Mouse (Mus musculus) activated CD4-positive, CD25-positive, alpha-beta regulatory T cell, adult 4 months (primary cell): ENCODE results near the gene Scnn1a. TPM values are rescaled to one million over a fixed set of nuclear protein-coding genes. Genes with fewer than 3 reads are reported as not detected.

Experiments used
- ATAC-seq: one replicate; pipeline ENCODE4 v1.8.0; 2017
- polyA plus RNA-seq, 2 experiments: library from polyadenylated mRNA; unstranded; fragments of 100-300 nt; shearing (Covaris generic); gene quantifications; one replicate each; pipeline ENCODE4 v1.2.1; 2017

The Scnn1a gene
- polyA plus RNA-seq, 2 experiments from 2014 or later: not detected

DNA sequence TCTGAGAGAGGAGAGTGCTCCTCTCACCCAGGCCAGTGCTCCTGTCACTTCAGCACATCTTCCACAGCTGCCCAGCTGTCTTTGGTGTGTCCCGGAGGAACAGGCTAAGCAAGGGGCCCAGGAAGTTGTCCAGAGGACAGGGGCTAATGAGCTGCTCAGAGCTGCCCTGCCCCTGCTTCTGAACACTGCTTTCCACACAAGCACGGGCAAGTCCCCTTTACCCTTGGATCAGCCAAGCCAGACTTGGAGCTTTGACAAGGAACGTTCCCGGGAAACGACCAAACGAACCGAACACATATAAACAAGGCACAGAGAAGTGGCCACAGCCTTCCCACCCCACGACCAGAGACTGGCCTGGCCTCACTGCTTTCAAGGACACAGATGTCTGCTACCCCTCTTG is 23.6 kb downstream of the Scnn1a start:
- no peak for ATAC-seq

DNA sequence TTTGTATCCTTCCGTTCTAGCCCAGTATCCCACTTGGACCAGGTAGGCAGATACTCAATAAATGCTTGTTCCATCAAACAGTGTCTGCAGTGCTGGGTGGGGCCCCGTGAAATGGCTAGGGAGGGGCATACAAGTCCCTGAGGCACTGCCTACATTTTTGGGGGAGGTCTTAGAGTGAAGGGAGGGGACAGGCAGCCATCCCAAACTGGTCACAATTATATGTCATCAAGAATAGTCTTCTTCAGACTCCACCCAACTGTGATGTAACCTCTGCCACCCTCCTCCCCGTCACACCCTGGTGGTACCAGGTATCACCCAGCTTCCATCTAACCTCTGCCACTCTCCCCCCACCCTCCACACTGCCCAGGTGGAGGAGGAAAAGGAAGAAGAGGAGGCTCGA is 24.4 kb downstream of the Scnn1a start:
- ATAC-seq: no peak

DNA sequence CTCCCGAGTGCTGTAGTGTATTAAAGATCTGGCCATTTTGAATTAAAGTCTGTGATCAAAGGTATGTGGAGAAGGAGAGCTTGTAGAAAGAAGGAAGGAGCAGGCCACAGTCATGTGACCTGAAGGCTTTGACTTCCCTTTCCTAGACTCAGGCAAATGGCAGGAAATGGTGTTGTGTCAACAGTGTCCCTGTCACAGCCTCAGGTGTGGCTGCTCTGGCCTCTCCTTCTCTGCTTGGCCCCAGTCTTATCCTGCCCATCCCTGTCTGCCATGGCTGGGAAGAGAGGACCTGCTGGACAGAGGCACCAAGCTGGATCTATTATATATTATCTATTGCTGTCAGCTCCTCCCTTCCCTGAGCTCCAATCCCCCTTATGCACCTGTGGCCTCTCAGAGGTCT is 25.2 kb downstream of the Scnn1a start:
- peak; percentile 23 for ATAC-seq

DNA sequence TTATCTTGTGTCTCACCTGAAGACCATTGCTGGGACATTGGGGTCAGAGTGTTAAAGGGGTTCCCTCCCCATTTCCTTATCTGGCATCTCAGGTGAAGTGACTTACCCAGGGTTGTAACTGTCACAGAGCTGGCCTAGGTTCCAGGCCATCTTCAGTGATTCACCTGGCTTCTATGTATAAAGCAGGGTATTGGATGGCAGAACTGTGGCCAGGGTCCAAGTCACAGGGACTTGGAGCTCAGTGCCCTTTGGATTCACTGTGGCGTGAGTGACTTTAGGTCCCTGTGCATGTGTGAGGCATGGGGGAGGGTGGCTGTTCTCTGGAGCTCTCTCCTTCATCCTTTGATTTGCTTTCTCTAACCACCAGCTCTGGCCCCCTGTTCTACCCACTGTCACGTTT is 25.6 kb downstream of the Scnn1a start:
- ATAC-seq: no peak

DNA sequence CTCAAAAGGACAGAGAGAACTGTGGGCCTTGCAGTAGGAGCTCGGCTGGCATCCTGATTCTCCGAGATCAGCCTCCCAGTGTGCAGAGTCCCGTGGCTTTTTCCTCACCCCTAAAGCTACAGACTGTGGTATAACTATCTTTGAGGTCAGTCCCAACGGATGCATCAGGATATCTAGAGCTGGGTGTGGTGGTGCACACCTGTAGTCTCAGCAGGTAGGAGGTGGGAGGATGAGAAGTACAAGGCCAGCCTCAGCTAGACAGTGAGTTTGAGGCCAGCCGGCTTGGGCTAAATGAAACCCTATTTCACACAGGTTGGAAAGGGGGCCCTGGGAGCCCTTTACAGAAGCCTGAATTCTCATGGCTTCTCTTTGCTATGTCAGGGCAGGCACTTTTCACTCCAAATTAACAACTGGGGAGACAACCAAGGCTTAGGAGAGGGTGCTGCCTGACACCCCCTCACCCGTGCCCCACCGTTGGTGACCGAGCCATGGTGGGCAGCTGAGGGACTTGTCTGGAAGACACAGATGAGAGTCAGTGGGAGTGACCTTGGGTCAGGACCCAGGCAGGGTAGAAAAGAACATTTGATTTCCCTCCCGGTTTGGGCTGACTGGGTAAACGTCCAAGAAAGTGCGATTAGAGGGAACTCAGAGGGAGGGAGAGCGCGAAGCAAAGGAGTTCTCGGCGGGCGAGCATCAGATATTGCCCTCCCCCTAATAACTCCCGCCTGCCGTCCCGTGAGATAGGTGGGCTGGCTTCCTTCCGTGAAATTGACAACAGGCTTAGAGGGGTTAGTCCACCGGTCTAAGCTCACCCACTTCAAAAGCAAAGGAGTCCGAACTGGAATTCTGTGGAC is 28.5 kb downstream of the Scnn1a start, which contains the start of gene Tnfrsf1a:
Gene Tnfrsf1a (plus strand): TSS at position 642 of the 854 bp plus-strand sequence.
- ATAC-seq: no peak

DNA sequence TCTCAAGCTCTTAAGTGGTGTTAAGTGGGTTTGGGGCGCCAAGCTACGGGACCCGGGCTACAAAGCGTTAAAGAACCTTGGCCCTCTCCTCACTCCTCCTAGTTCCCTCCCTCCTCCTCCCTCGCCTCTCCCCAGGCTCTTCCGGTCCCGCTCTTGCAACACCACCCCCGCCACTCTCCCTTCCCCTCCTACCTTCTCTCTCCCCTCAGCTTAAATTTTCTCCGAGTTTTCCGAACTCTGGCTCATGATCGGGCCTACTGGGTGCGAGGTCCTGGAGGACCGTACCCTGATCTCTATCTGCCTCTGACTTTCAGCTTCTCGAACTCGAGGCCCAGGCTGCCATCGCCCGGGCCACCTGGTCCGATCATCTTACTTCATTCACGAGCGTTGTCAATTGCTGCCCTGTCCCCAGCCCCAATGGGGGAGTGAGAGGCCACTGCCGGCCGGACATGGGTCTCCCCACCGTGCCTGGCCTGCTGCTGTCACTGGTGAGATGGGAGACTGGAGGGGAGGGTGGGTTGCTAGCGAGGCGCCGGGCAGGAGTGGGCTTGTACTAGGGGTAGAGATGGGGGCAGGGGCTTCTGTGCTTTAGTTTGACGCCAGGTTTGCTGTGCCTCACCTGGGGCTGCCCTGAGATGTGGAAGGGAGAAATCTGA is 29.2 kb downstream of the Scnn1a start:
- peak; percentile 68 for ATAC-seq

DNA sequence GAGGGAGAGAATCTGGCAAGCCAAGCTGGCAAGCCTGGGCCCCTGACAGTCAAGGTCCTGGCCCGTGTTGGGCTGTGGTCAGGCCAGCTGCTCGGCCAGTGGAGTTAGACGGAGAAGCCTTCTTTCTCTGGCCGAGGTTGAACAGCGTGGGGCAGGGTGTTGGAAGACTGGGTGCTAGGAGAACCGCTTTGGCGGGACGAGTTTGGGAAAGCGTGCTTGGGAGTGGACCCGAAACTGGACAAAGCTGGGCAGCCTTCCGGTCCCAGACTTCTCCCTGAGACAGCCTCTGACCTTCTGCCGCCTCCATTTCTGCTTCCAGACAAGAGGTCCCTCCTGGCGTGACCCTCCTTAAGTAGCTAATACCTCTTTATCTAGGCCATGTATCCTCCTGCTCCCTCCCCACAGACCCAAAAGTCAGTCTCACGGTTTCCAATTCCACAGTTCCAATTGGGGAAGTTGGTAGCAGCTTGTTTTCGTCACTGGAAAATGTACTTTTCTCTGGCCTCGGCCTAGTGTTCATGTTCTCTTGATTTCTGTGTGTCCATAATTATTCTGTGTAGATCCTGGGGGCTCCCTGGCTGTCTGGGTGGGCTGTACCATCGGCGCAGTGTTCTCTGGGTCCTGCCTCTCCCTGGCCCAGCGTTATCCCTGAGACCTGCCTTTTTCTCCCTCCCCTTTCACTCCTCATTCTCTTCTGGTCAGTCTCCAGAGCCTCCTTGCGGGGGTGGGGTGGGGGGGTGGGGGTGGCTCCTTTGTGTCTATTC is 30.0 kb downstream of the Scnn1a start:
- ATAC-seq: no peak

DNA sequence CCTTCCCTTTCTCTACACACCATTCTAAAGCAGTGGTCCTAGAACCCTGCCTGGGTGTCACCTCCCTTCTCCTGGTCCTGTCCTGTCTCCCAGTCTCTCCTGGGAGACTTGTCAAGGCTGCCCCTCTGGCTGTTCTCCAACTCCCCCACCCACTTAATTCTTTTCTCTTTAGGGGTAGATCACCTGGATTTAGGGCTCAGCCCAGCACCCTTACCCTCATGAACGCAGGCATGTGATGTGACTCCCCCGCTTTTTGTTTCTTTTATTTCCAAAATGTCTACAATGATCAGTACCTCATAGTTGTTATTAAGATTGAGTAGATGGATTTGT is 30.5 kb downstream of the Scnn1a start:
- ATAC-seq: no peak

DNA sequence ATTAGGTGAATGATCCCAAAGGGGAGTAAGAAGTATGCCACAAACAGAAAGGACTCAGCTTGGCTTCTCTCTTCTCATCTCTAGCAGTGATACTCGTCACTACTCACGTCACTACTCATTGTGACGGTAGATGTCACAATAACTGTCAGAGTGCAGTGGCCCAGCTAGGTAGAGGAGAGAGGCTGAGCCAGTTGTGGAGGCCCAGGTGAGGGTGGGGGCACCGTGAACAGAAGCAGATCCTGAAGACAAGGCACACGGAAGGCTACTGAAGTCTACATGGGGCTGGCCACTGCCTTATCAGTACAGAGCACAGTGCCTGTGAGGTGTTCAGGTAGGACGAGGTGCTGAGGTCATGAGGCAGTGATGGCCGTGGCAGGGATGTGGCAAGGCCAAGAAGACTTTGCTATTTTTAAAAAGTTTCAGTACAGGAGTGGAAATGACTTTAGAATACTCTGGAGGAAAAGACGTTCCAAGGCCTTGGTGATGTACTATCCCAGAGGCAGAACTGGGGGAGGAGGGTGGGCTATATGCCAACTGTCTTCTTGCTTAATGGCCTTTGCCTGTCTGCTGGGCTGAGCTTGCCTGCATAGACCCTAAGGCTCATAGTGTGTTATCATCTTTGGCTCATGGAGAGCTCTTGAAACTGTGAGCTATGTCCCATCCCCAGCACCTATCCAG is 31.0 kb downstream of the Scnn1a start:
- ATAC-seq: no peak

DNA sequence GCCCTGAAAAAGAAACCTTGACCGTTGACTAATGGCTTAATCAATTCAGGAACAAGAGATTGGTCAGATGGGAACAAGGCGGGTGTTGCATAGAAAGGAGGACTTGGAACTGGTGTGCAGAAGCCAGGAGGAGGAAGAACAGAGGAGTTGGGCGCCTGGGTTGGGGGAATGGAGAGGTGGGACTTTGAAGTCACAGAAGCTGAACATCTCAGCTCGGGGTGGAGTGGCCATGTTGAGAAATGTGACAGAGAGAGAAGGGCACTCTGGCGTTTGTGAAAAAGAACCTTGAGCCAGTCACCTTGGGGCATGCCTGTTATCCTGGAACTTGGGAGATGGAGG is 31.6 kb downstream of the Scnn1a start:
- no peak for ATAC-seq

DNA sequence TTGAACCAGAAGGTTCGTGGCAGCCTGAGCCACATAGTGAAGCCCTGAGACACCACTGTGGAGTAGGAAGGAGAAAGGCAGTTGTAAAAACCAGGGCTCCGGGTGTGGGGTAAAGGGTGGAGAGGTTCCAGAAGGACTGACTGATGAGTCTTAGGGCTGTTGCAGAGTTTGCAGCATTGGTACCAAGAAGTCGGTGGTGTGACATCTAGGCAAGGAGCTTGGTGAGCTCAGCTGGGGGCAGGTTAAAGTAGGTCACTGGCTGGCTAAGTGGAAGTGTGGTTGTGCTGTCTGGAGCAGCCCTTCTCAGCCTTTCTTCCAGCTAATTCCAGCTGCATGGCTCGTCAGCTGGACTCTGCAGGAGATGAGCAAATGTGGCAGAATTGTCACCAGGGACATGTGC is 32.4 kb downstream of the Scnn1a start:
- no peak for ATAC-seq

DNA sequence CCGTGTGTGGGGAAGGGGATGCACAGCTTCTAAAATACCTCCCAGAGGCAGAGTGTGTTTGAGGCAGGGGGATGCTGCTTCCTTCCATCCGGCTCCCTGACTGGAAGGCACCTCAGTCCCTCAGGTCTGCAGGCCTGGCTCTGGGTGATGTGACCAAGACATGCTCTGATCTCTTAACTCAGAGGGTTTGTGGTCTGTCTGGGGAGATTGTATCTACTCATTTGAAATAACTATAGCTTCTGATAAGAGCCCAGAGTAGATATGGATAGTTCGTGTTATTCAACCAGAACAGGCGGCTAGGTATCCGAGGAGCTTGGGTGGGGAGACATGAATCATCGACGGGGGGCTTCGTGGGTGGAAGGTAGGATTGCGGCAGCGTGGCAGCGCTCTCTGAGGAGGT is 32.8 kb downstream of the Scnn1a start:
- peak; percentile 29 for ATAC-seq

DNA sequence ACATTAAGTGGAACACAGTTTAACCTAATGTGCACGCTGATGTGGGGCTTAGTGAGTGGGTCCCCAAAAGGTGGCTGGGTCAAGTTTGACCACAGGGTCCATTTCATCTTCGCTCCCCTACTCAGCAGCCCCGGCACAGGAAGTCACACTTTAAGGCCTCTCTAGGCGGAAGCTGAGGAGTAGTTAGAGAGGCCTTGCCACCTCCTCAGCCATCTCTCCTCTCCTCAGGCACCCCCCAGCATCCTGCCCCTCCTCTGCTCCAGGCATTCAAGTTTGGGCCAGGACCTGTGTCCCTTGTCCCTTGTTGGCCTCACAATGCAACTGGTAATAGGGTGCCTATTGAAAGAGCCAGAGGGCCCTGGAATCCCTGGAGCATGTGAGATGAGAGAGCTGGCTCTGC is 33.2 kb downstream of the Scnn1a start:
- peak; percentile 72 for ATAC-seq

DNA sequence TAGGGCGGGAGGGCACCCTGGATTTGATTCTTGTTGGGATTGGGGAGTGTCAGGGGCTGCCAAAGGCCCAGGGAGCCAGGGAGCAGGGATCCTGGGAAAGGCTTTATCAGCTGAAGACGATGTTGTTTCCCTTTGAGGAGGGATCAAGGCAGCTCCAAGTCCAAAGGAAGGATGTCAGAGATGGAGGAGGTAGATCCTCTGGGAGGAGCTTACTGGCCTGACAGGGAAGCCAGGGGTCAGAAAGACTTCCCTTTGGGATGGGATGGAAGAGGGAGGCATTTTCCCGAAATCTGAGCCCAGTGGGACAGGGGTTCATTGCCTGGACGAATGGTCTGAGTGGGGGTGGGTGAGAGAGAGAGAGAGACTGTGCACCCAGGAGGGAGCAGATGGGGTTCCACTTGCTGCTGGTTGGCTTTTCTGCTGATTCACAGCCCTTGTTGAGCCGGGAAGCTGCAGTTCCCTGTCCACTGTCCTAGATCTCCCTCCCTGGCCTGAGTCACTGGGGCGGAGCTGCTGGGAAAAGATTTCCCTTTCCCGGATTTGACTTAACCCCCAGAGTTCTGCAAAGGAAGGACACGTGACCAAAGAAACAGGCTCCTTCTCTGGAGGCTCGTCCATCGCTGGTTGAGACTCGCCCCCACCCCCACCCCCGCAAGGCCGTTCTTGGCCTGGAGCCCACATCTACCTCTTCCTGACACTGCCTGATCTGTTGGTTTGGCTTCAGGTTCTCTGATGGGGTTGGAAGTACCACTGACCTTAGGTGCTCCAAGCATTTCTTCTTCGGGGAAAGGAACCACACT is 34.1 kb downstream of the Scnn1a start:
- no peak for ATAC-seq

DNA sequence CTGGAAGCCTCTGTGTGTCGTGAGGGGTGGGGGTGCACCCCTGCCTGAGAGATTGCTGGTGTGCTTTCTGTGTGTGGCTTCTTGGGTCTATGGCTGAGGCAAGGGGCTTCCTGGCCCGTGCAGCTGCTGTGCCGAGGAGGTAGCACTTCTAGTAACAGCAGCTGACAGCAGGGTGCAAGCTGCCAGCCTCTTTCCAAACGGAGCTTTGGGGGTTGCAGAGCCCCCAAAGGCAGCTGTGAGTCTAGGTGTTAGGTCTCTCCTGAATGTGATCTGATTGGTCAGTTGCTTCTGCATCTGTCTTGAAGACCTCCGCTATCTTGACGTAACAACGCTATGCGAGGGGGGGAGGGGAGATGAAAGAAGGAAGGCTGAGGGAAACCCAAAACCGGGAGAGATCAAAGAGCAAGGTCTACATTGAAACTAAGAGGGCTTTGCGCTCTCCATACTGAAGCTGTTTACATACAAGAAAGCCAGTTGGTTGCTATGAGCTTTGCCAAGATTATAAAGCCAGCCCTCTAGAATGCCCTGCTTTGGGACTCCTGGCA is 34.8 kb downstream of the Scnn1a start:
- ATAC-seq: no peak

DNA sequence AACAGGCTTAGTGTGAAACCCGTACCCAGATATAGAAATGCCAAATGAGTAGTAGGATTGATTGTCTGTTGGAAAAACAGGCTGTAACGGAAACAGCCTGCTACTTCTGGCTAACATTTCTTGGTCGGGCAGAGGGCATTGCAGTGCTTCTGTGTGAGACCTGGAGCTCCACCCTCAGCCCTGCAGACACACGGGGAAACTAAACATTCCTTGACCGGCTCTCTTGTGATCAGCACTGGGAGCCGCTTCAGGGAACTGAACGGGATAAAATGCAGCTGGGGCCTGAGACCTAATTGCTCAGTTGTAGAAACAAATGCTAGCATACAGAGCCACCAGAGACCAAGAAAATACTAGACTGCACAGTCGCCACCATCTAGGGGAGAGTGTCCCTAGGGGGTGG is 35.8 kb downstream of the Scnn1a start:
- no peak for ATAC-seq

DNA sequence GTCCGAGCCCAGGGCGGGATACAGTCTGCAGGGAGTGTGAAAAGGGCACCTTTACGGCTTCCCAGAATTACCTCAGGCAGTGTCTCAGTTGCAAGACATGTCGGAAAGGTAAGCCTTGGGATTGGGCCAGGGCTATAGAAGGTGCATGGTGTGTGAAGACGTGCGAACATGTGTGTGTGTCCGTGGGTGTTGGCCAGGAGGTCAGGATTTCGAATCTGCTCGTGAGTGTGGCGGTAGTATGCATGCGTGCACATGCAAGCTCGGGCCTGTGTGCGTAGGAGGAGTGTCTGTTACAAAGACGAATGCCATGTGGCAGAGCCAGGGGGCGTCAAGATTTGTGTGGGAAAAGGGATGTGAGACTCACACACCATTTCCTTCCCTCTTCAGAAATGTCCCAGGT is 36.9 kb downstream of the Scnn1a start:
- ATAC-seq: no peak

DNA sequence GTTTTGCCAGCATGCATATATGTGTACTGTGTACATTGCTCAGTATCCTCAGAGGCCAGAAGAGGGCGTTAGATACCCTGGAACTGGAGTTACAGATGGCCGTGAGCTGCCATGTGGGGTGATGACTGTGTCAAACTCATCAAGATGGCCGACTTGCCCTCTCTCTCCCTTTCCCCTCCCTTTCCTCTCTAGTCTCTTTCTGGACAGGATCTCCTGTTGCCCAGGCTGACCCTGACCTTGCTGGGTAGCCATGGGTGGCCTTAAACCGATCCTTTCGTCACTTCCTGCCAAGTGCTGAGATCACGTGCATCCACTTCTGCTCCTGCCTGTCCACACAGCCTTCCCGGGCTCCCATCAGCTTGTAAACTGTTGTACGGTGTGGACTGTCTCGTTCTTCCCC is 39.5 kb downstream of the Scnn1a start:
- ATAC-seq: no peak

DNA sequence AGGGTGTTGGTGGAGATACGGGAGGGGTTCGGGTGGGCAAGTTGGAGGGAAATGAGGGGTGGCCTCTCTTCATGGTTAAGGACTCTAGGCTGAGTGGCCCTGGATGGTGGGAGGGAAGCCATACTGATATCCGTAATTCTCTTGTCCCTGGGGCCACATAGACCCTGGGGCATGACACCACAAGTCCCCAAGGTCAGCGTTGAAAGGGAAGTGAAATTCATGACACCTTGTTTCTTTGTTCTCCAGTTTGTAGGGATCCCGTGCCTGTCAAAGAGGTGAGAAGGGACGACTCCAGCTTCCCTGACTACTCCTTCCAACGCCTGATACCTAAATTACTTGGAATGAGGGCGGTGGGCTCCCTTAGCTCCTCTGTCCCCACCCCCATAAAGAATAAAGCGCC is 40.4 kb downstream of the Scnn1a start:
- ATAC-seq: no peak

DNA sequence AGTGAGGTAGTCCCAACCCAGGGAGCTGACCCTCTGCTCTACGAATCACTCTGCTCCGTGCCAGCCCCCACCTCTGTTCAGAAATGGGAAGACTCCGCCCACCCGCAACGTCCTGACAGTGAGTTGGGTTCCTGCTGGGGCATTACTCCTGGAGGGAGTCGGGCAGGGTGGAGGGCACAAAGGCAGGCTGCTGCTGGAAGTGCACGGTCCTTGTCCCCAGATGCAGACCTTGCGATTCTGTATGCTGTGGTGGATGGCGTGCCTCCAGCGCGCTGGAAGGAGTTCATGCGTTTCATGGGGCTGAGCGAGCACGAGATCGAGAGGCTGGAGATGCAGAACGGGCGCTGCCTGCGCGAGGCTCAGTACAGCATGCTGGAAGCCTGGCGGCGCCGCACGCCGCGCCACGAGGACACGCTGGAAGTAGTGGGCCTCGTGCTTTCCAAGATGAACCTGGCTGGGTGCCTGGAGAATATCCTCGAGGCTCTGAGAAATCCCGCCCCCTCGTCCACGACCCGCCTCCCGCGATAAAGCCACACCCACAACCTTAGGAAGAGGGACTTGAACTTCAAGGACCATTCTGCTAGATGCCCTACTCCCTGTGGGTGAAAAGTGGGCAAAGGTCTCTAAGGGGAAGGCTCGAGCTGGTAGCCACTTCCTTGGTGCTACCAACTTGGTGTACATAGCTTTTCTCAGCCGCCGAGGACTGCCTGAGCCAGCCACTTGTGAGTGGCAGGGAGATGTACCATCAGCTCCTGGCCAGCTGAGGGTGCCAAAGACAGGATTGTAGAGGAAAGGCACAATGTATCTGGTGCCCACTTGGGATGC is 41.2 kb downstream of the Scnn1a start:
- ATAC-seq: no peak

DNA sequence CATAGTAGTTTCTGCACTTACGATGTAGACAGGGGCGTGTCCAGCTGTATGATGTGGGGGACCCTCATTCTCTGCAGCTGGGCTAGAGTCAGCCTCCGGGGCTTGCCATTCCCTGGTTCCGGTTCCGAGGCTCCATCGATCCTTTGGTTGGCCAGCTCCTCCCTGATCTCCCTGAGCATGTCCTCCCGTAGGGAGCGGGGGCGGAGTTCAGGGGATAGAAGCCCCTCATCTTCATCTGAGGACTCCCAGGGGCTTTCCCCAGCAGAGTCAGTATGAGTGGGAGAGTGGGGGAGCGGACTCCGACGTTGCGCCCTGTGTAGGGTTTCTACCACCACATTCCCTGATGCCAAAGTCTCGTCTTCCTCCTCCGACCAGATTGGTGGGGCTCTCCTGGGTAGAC is 42.6 kb downstream of the Scnn1a start:
- no peak for ATAC-seq
